Mouse (Mus musculus): ENCODE measurements around the gene Fbxo6. TPM values are rescaled to one million over a fixed set of nuclear protein-coding genes. Genes with fewer than 3 reads are reported as not detected.

The Fbxo6 gene
- polyA plus RNA-seq, 1 experiment: 30.8 TPM

GRCm38 (mm10) chr4:148107621-148108291 lies 44.2 kb downstream of the Fbxo6 start:
- WGBS: 77% methylated on average over 22 of the region's 22 CpGs
- no peaks in the 10 kb centered on the region for H3K4me1 ChIP-seq (ENCODE audit: control insufficient read depth, insufficient read depth, insufficient read length)

DNA sequence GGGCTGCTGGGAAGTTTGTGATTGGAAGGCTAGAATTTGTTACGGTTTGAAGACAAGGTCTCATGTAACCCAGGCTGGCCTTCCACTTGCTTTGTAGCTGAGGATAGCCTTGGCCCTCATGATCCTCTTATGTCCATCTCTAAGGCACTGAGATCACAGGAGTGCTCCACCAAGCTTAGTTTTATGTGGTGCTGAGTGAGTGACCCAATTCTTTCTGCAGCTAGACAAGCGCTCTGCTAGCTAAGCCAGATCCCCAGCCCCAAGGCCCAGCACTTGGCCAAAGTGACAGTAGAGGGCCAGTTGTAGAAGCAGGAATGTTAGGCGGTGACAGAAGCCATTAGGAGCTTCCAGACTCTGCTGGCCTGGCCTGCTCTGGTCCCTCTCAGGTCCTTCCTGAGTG lies 47.8 kb downstream of the Fbxo6 start:
- WGBS: 96% methylated on average over 3 of the region's 3 CpGs
- DNase-seq (ENCODE audit: low read depth in 1 of 2, low spot score in 2 of 2): no peak

More at GRCm38 (mm10) chr4:148107621-148108291, 44.2 kb downstream of the Fbxo6 start:
- no peaks in the 10 kb centered on the region for H3K36me3 ChIP-seq (ENCODE audit: control insufficient read depth, insufficient read depth, low read length)
- H3K27ac ChIP-seq (ENCODE audit: insufficient read depth, low read length): no peak overlapping the region
- TF ChIP-seq CTCF (IDR thresholded peaks at IDR 0.05; ENCODE audit: extremely low read depth, insufficient read depth, insufficient read length, insufficient replicate concordance): no peak
- TF ChIP-seq POLR2A (IDR thresholded peaks at IDR 0.05; ENCODE audit: low read depth, low read length): no peak
- H3K4me3 ChIP-seq (ENCODE audit: extremely low read depth, insufficient read depth, insufficient read length): no peak overlapping the region
- no peak for DNase-seq (ENCODE audit: low read depth in 1 of 2, low spot score in 2 of 2)
- H3K27me3 ChIP-seq (ENCODE audit: control insufficient read depth, insufficient read depth, low read length): no peaks in the 10 kb centered on the region

DNA sequence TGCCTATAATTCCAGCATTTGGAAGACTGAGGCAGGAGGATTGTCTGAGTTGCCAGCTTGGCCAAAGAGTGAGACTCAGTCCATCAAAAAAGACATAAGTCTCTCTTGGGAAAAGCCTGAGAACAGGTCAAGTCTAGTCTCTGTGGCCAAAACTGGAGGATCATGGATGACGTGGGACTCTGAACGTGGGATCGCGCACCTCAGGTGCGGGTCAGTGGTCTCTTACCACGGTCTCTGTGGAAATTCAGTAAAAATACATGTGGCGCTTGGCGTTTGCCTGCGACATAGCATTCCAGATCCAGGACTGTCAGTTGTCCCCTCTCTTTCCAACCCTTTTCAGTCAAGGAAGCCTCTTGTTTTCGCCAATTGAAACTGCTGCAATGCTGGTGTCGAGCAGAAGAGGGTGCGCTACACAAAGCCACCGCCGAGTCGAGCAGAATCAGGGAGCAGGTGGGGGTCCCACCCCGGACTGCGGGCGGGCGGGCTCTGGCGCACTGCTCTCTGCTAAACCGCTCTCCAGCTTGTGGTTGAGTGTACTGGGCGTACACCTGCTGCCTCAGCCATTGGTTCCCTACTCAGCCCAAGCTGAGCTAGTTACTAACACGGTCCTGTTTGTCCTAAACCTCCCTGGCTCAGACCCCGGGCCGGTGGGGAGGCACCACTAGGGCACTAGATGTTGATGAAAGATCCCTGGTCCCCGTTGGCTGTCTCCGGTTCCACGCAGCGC lies 50.0 kb downstream of the Fbxo6 start:
- Histone ChIP-seq H3K4me3 (ENCODE audit: extremely low read depth, insufficient read depth, insufficient read length) (peak overlapping the region; percentile 15; the same call in 1 of the 2 replicates), H3K27me3 (ENCODE audit: control insufficient read depth, insufficient read depth, low read length) (no peaks in the 10 kb centered on the region), H3K4me1 (ENCODE audit: control insufficient read depth, insufficient read depth, insufficient read length) (no peaks in the 10 kb centered on the region), H3K36me3 (ENCODE audit: control insufficient read depth, insufficient read depth, low read length) (no peaks in the 10 kb centered on the region), H3K27ac (ENCODE audit: insufficient read depth, low read length) (no peak overlapping the region)
- peak in 1 of 2 experiments; percentile 33 for DNase-seq (ENCODE audit: low read depth in 1 of 2, low spot score in 2 of 2)
- 16% methylated on average over 29 of the region's 29 CpGs for WGBS
- TF ChIP-seq CTCF (IDR thresholded peaks at IDR 0.05; ENCODE audit: extremely low read depth, insufficient read depth, insufficient read length, insufficient replicate concordance): no peak
- no peak for TF ChIP-seq POLR2A (IDR thresholded peaks at IDR 0.05; ENCODE audit: low read depth, low read length)

More for the DNA sequence above, 47.8 kb downstream of the Fbxo6 start:
- Histone ChIP-seq H3K36me3 (ENCODE audit: control insufficient read depth, insufficient read depth, low read length) (no peaks in the 10 kb centered on the region), H3K27me3 (ENCODE audit: control insufficient read depth, insufficient read depth, low read length) (no peaks in the 10 kb centered on the region), H3K4me1 (ENCODE audit: control insufficient read depth, insufficient read depth, insufficient read length) (no peaks in the 10 kb centered on the region), H3K4me3 (ENCODE audit: extremely low read depth, insufficient read depth, insufficient read length) (no peak overlapping the region), H3K27ac (ENCODE audit: insufficient read depth, low read length) (no peak overlapping the region)
- TF ChIP-seq CTCF (IDR thresholded peaks at IDR 0.05; ENCODE audit: extremely low read depth, insufficient read depth, insufficient read length, insufficient replicate concordance) (no peak), POLR2A (IDR thresholded peaks at IDR 0.05; ENCODE audit: low read depth, low read length) (no peak)

GRCm38 (mm10) chr4:148098666-148099065 lies 53.3 kb downstream of the Fbxo6 start:
- Histone ChIP-seq H3K27me3 (ENCODE audit: control insufficient read depth, insufficient read depth, low read length) (no peaks in the 10 kb centered on the region), H3K4me1 (ENCODE audit: control insufficient read depth, insufficient read depth, insufficient read length) (no peaks in the 10 kb centered on the region)
- TF ChIP-seq POLR2A (IDR thresholded peaks at IDR 0.05; ENCODE audit: low read depth, low read length) (no peak), CTCF (IDR thresholded peaks at IDR 0.05; ENCODE audit: extremely low read depth, insufficient read depth, insufficient read length, insufficient replicate concordance) (no peak)

DNA sequence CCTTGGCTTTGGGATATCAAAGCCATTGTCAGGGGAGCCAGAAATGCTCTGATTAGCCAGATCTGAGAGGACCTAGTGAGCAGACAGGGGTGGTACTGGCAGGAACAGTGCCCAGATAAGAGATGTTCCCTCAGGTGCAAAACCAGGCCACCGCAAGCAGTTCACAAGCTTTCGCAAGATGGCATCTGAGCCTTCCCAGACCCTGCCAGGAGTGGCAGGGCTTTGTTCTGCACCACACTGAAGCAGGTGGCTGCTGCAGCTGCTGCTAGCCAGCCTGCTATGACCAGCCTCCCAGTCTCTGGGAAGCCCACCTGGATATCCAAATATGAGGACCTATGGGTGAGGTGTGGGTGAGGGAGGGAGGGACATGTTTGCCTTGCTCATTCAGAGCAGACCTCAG lies 54.0 kb downstream of the Fbxo6 start:
- Histone ChIP-seq H3K27me3 (ENCODE audit: control insufficient read depth, insufficient read depth, low read length) (no peaks in the 10 kb centered on the region), H3K27ac (ENCODE audit: insufficient read depth, low read length) (no peak overlapping the region), H3K4me1 (ENCODE audit: control insufficient read depth, insufficient read depth, insufficient read length) (no peaks in the 10 kb centered on the region), H3K4me3 (ENCODE audit: extremely low read depth, insufficient read depth, insufficient read length) (no peak overlapping the region), H3K36me3 (ENCODE audit: control insufficient read depth, insufficient read depth, low read length) (no peaks in the 10 kb centered on the region)
- TF ChIP-seq CTCF (IDR thresholded peaks at IDR 0.05; ENCODE audit: extremely low read depth, insufficient read depth, insufficient read length, insufficient replicate concordance) (no peak), POLR2A (IDR thresholded peaks at IDR 0.05; ENCODE audit: low read depth, low read length) (no peak)
- WGBS: 79% methylated on average over 2 of the region's 2 CpGs
- DNase-seq (ENCODE audit: low read depth in 1 of 2, low spot score in 2 of 2): no peak

More at GRCm38 (mm10) chr4:148098666-148099065, 53.3 kb downstream of the Fbxo6 start:
- DNase-seq (ENCODE audit: low read depth in 1 of 2, low spot score in 2 of 2): no peak
- Histone ChIP-seq H3K27ac (ENCODE audit: insufficient read depth, low read length) (no peak overlapping the region), H3K4me3 (ENCODE audit: extremely low read depth, insufficient read depth, insufficient read length) (no peak overlapping the region), H3K36me3 (ENCODE audit: control insufficient read depth, insufficient read depth, low read length) (no peaks in the 10 kb centered on the region)
- 71% methylated on average over 3 of the region's 3 CpGs for WGBS

Other genes with a start within 250 kb of the Fbxo6 start
- gene Mfn2, start 247.4 kb downstream of the Fbxo6 start, polyA plus RNA-seq (2012; rRNA removed): 18.4 and 18.8 TPM in 2 replicates
- 16.2 and 16.7 TPM in 2 replicates for gene Plod1, start 215.4 kb downstream of the Fbxo6 start, polyA plus RNA-seq (2012; rRNA removed)
- 80.5 and 111 TPM in 2 replicates for gene 2510039O18Rik, start 211.2 kb downstream of the Fbxo6 start, polyA plus RNA-seq (2012; rRNA removed)
- not detected in 2 replicates for gene Nppb, start 166.4 kb downstream of the Fbxo6 start, polyA plus RNA-seq (2012; rRNA removed)
- gene Nppa, start 151.4 kb downstream of the Fbxo6 start, polyA plus RNA-seq (2012; rRNA removed): 0.32 TPM in 1 of 2 replicates, not detected in the other
- gene Clcn6, start 113.3 kb downstream of the Fbxo6 start, polyA plus RNA-seq (2012; rRNA removed): 9.8 and 12.1 TPM in 2 replicates
- gene Mthfr, start 113.1 kb downstream of the Fbxo6 start, polyA plus RNA-seq (2012; rRNA removed): 19.7 and 22.3 TPM in 2 replicates
- 23.7 and 24.2 TPM in 2 replicates for gene Agtrap, start 64.1 kb downstream of the Fbxo6 start, polyA plus RNA-seq (2012; rRNA removed)
- gene Mad2l2, start 21.8 kb downstream of the Fbxo6 start, polyA plus RNA-seq (2012; rRNA removed): 21.0 and 24.7 TPM in 2 replicates
- 1.9 and 2.5 TPM in 2 replicates for gene Draxin, start 21.4 kb downstream of the Fbxo6 start, polyA plus RNA-seq (2012; rRNA removed)
- 3.5 and 8.1 TPM in 2 replicates for gene Fbxo44, start 8.3 kb upstream of the Fbxo6 start, polyA plus RNA-seq (2012; rRNA removed)
- 0.14 and 0.28 TPM in 2 replicates for gene Fbxo2, start 8.5 kb upstream of the Fbxo6 start, polyA plus RNA-seq (2012; rRNA removed)
- 0.02 and 0.19 TPM in 2 replicates for gene Disp3, start 135.8 kb upstream of the Fbxo6 start, polyA plus RNA-seq (2012; rRNA removed)

Measured in spleen, adult 2 months (tissue).